Mouse (Mus musculus) hindbrain, embryonic 13.5 days (tissue): ENCODE measurements around the gene Clec4b2. TPM values are rescaled to one million over a fixed set of nuclear protein-coding genes. Genes with fewer than 3 reads are reported as not detected.
"Not testable (repeated sequence)": the region's sequence is repeated elsewhere in the genome, so short reads cannot be mapped to it uniquely, and the experiment has no call there.

Source experiments
- ATAC-seq: fragments of 200-750 bp; cut with Nextera tagmentation; 2 replicates; pipeline ENCODE4 v1.8.0; 2017; ENCODE audit warnings: moderate TSS enrichment; ENCODE audit not compliant: low FRiP score
- H3K27ac ChIP-seq: fragments of 300-500 bp; sonication (generic); 2 replicates; pipeline ENCODE4 v1.5.1; 2015; ENCODE audit warnings: inconsistent platforms, mild to moderate bottlenecking, moderate library complexity
- H3K27me3 ChIP-seq: fragments of 300-500 bp; sonication (generic); 2 replicates; pipeline ENCODE4 v1.6.1; 2015; ENCODE audit warnings: mild to moderate bottlenecking, inconsistent platforms
- H3K36me3 ChIP-seq: fragments of 300-500 bp; sonication (generic); 2 replicates; pipeline ENCODE4 v1.6.1; 2015; ENCODE audit warnings: mild to moderate bottlenecking, inconsistent platforms
- H3K4me1 ChIP-seq: fragments of 300-500 bp; sonication (generic); replicated peaks from 2 replicates; pipeline ENCODE4 v1.6.1; 2015; ENCODE audit warnings: inconsistent platforms
- H3K4me2 ChIP-seq: fragments of 300-500 bp; sonication (generic); 2 replicates; pipeline ENCODE4 v1.6.1; 2015; ENCODE audit warnings: inconsistent platforms, mild to moderate bottlenecking, moderate library complexity
- H3K4me3 ChIP-seq: fragments of 300-500 bp; sonication (generic); 2 replicates; pipeline ENCODE4 v1.5.1; 2015; ENCODE audit warnings: mild to moderate bottlenecking, inconsistent platforms
- H3K9ac ChIP-seq: fragments of 300-500 bp; sonication (generic); 2 replicates; pipeline ENCODE4 v1.6.1; 2015; ENCODE audit warnings: mild to moderate bottlenecking, inconsistent platforms
- H3K9me3 ChIP-seq: fragments of 300-500 bp; sonication (generic); 2 replicates; pipeline ENCODE4 v1.6.1; 2016; ENCODE audit warnings: inconsistent platforms
- WGBS: fragments of 180-500 bp; shearing (Covaris S2); methylation state at CpG from one replicate; pipeline ENCODE4 v1.1.7; 2015; 5-methylcytosine and 5-hydroxymethylcytosine counted together
- polyA plus RNA-seq: library from polyadenylated mRNA; unstranded; fragments of >200 nt; fragmentation: Nextera tagmentation; extraction: Ambion mirVana; gene quantifications from 2 replicates; pipeline ENCODE4 v1.2.1, GENCODE M21; 2015

Clec4b2 gene
- polyA plus RNA-seq, 1 experiment from 2014 or later = not detected

DNA sequence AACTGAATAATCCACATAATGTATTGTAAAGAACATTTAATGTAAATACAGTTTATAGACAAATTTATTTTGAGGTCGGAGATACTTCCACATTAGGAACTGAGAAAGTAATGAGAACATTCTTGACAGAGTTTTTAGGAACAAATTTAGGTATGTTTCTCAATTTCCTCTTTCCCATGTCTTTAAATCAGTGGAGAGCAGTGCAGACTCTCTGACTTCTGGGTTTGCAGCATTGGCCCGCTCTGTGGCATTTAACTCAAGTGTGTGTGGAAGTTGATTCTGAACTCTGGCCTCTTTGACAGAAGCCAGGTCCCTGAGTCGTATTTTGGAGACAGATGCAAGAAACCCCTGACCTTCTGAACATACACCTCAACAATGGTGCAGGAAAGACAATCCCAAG, 57.0 kb downstream of the Clec4b2 start, which contains the start of gene Clec4n:
Clec4n (plus strand) TSS at position 200 of the 400 bp plus-strand sequence.
- Histone ChIP-seq H3K4me2 (no peak within 1 kb of the TSS), H3K9ac (no peak within 1 kb of the TSS), H3K4me3 (no peak within 1 kb of the TSS), H3K9me3 (no peaks in the 10 kb centered on the region), H3K27ac (no peak within 1 kb of the TSS), H3K27me3 (no peaks in the 10 kb centered on the region), H3K4me1 (no peaks in the 10 kb centered on the region), H3K36me3 (no peaks in the 10 kb centered on the region)
- no peak for ATAC-seq
- WGBS = 77% methylated on average over 3 of the region's 3 CpGs

DNA sequence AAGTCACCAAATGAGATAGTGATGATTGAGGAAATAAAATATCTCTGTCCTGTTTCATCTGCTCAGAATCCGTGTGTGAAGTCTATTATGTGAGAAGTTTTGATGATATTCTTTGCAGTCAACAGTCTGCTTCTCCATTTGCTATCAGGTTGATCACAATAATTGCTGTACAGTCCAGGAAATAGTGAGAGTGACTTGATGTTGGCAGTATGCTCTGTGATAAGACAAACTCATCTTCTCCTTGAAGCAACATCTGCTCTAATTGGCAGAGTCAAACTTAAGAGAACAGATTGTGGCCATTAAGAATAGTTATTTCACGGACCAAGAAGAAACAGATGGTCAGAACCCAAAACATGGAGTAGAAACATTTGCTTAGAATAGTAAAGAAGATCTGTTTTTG, 58.5 kb downstream of the Clec4b2 start:
- Histone ChIP-seq H3K4me1 (no peaks in the 10 kb centered on the region), H3K27ac (no peak overlapping the region), H3K4me3 (no peak overlapping the region), H3K9ac (no peak overlapping the region), H3K4me2 (no peak overlapping the region), H3K36me3 (no peaks in the 10 kb centered on the region), H3K9me3 (no peaks in the 10 kb centered on the region), H3K27me3 (no peaks in the 10 kb centered on the region)
- ATAC-seq = no peak
- 72% methylated on average over 2 of the region's 2 CpGs for WGBS

DNA sequence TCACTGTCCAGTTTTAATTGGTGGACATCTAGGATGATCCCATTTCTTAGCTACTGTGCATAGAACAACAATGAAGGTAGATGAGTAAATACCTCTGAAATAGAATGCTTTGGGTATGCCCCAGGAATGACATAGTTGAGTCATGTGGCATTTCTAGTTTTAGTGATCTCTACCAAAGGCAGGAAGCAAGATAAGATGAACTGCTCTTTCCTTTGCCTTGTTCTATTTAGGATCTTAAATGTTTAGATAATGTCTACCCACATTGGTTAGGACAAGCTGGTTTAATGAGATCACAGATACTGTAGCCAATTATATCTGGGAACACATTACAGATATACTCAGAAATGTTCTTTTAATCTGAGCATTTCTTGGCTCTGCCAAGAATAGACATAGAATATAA, 64.9 kb downstream of the Clec4b2 start:
- Histone ChIP-seq H3K27ac (no peak overlapping the region), H3K27me3 (no peaks in the 10 kb centered on the region), H3K9me3 (no peaks in the 10 kb centered on the region), H3K9ac (no peak overlapping the region), H3K4me1 (no peaks in the 10 kb centered on the region), H3K4me3 (no peak overlapping the region), H3K4me2 (no peak overlapping the region), H3K36me3 (no peaks in the 10 kb centered on the region)
- ATAC-seq = no peak

DNA sequence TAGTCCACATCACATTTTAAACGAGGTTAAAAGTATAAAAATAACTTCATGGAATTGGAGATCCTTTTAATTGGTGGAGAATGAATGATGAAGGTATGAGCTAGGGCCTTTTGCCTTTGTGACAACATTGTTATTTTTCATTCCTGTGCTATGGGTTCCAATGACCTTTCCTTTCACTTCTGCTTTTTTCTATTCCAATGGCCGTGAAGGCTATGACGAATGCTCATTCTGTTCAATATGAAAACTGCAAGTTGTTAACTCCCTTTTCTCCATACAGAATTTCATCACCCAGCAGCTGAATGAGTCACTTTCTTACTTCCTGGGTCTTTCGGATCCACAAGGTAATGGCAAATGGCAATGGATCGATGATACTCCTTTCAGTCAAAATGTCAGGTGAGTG, 71.5 kb downstream of the Clec4b2 start:
- no peak overlapping the region for H3K27ac ChIP-seq
- no peak overlapping the region for H3K4me2 ChIP-seq
- WGBS = 89% methylated on average over 5 of the region's 5 CpGs
- no peak overlapping the region for H3K4me3 ChIP-seq
- no peaks in the 10 kb centered on the region for H3K27me3 ChIP-seq
- H3K9ac ChIP-seq = no peak overlapping the region
- no peaks in the 10 kb centered on the region for H3K4me1 ChIP-seq
- ATAC-seq = no peak
- no peaks in the 10 kb centered on the region for H3K36me3 ChIP-seq
- H3K9me3 ChIP-seq = no peaks in the 10 kb centered on the region

DNA sequence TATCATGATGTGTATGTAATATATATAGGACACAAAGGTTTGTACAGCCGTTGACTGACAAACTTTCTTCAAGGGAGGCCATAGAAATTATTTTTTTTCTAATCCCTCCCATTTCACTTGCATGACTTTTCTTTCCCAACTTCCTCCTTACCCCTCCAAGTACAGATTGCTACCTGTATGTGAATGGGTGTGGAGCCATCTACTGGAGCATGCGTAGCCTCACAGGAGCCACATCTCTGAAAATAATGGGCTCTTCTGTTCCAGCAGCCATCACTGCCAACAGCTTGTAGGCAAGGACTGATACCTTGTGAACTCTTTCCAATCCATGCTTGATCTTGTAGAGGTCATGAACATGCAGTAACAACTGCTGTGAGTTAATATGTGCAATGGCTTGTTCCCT, 76.2 kb downstream of the Clec4b2 start:
- H3K27me3 ChIP-seq, H3K36me3 ChIP-seq, ATAC-seq, H3K4me3 ChIP-seq, H3K4me2 ChIP-seq, H3K27ac ChIP-seq, H3K4me1 ChIP-seq, H3K9me3 ChIP-seq, H3K9ac ChIP-seq: not testable (repeated sequence)
- 76% methylated on average over 2 of the region's 2 CpGs for WGBS

DNA sequence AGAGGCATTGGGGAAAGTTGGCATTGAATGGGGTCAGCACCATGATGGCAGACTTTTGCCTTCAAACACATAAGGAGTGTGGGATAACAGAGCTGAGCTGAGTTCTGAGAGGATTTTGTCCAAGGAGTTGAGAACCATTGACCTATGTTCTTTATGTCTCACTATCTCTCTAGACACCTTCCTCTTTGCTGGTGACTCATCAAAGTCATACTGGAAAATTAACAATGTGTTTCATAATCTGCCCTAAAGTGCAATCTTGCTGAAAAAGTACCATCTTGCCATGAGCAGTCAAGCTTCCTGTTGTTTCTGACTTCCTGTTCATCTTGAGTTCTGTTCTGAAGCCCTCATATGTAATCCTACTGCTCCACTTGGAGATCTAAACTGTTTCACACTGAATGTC, 80.0 kb downstream of the Clec4b2 start:
- no peaks in the 10 kb centered on the region for H3K36me3 ChIP-seq
- no peak overlapping the region for H3K9ac ChIP-seq
- no peaks in the 10 kb centered on the region for H3K4me1 ChIP-seq
- H3K4me2 ChIP-seq = no peak overlapping the region
- H3K27me3 ChIP-seq = no peaks in the 10 kb centered on the region
- H3K9me3 ChIP-seq = no peaks in the 10 kb centered on the region
- no peak for ATAC-seq
- no peak overlapping the region for H3K27ac ChIP-seq
- no peak overlapping the region for H3K4me3 ChIP-seq

Other genes starting within 250 kb of the Clec4b2 start
- 1.2 and 1.6 TPM in 2 replicates for gene Clec4a3, start 220.4 kb upstream of the Clec4b2 start, polyA plus RNA-seq
- not detected in 2 replicates for gene Clec4a4, start 182.5 kb upstream of the Clec4b2 start, polyA plus RNA-seq
- not detected in 2 replicates for gene Clec4b1, start 122.9 kb upstream of the Clec4b2 start, polyA plus RNA-seq
- 1.0 and 1.4 TPM in 2 replicates for gene Clec4a2, start 66.5 kb upstream of the Clec4b2 start, polyA plus RNA-seq
- gene Clec4n, start 57.0 kb downstream of the Clec4b2 start, polyA plus RNA-seq = 0.71 and 1.2 TPM in 2 replicates
- not detected in 2 replicates for gene Clec4d, start 89.2 kb downstream of the Clec4b2 start, polyA plus RNA-seq
- gene Clec4e, start 117.0 kb downstream of the Clec4b2 start, polyA plus RNA-seq = not detected in 2 replicates
- gene Vmn2r19, start 135.4 kb downstream of the Clec4b2 start, polyA plus RNA-seq = not detected in 2 replicates
- not detected in 2 replicates for gene Vmn2r20, start 245.2 kb downstream of the Clec4b2 start, polyA plus RNA-seq